Mouse (Mus musculus) retina, postnatal 1 day (tissue): ENCODE measurements around the gene P2rx1.

Experiments used
- DNase-seq: peaks from one replicate; pipeline ENCODE4 v3.0.0-alpha.2; 2012

P2rx1 gene

DNA sequence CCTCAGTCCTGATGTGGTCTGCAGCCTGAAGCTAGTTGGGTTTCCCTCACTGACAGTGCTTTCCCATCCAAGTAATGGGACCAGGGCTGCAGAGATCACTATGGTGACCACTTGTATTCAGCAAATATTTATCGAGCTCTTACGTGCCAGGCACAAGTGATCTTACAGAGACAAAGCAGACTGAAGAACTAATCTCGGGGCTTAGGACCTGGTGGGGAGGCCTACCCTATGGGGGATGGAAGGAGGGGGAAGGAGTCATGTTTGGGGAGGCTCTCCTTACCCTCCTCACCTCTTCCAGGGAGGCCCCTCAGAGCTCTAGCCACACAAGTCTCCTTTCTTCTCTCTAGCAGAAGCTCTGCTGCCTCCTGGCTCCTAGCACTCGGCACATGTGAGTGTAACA lies 24.9 kb downstream of the P2rx1 start:
- DNase-seq: no peak

DNA sequence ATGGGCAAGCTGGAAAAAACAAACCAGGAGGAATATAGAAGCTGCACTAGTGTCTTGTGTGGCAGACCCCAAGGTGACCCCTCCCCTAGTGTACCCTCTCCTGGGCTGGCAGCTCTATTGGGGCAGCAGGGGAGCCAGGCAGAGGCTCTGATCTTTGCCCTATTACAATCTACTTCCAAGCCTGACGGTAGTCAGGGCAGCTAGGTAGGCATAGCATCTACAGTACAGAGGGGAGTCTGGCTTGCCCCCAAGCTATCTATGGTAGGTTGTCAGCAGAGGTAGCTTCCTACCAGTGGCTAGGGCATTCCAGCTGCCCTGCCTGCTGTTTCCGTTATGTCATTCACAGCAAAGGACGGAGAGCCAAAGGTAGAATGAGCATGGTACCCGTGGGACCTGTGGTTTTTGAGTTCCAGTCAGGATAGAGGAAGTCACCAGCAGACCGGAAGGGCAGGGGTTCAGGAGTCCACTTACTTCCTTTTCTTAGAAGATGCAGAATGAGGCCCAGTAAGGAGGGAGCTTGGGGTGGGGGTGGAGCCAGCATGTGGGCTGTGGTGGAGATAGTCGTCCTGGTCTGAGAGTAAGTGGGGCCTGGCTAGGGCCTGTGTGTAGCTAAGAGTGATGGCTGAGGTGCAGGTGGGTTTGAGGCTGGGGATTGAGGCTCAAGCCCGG lies 25.5 kb downstream of the P2rx1 start:
- no peak for DNase-seq

DNA sequence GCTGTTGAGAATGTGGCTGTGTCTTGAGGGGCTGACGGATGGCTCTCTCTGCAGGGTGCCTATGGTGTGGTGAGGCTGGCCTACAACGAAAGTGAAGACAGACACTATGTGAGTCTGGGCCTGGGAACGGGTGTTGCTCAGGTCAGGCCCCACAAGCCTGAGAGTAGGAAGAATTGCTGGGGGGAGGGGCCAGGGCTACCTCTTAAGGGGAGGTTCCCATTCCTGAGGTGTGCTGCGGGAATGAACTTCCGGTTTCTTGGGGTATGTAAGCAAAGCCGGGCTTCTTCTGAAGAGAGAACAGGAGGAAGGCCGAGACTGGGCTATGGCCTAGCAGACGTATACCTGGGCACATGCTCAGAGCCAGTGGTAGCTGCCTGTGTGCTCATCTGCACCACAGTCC lies 28.1 kb downstream of the P2rx1 start:
- DNase-seq: no peak

DNA sequence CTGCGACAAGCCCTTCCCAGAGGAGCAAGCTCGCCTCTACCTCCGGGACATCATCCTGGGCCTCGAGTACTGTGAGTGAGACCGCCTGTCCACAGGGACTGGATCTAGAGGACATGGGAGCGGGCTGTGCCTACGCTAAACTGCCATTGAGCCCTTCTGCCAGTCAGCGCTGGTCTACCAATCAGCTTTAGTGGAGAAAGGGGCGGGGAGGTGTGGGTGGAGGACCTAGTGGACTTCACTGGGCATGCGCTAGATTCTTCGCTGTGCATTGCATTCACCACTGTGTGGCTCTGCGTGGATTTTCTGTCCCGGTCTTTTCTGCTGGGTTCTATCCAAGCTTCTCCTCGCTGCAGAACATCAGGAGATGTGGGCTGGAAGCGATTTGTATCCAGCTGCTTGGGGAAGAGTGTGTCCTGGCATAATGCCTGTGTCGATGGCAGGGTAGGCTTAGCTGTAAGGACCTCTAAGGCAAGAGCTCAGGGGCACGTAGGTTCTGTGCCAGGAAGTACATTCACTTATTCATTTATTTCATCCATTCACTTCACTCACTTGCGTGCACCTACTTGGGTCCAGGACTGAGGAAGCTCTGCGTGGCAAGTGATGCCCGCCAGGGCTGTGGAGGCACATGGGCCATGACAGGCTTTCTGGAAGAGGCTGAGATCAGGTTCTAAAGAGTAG lies 32.1 kb downstream of the P2rx1 start:
- peak; percentile 97 for DNase-seq

DNA sequence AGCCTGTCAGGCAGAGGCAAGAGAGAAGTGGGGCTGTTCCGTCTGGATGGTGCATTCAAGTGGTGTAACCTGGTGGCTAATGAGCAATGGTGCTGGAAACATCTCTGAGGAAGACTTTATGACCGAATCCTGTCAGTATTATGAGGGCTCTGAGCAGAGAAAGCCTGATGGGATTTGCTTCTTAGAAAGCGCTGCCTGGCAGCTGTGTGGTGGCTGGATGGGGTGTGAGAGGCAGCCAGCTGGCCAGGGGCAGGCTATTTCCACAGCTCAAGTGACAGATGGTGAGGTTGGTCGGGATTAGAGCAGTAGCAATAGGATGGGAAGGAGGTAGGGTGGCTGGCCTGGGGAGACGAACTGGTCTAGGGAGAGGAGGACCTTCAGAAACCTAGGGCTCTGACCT lies 32.6 kb downstream of the P2rx1 start:
- peak; percentile 91 for DNase-seq

DNA sequence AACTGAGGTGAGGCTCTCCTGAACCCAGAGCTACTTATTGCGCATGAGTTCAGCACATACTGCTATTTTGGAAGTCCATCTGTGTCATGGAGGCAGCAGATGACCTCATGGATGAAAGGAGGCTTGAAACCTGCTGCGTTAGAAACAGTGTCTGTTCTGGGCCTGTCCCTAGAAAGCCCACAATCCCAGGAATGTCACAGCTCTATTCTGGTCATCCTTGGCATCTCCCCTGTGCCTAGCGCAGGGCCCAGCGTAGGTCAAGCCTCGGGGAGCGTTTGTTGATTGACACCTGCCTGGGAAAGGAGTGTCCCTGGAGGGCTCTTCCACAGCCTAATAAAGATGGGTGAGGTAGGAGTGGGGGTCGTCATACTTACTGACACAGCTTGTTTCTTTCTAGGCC lies 37.2 kb downstream of the P2rx1 start:
- DNase-seq: no peak

DNA sequence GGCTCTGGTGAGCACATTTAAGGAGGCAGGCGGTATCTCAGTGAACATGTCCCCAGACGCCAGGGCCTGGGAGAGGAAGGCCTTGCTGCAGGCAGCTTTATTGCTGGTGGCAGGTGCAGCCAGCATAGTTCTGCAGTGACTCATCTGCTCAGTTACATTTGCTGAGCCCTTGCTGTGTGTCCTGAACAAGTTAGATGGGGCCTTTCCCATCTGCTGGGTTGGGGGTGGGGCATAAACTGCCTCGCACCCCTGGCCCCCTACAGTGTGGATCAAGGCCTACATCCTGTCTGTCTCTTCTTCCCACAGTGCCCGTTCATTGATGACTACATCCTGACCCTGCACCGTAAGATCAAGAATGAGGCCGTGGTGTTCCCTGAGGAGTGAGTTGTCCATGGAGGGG lies 38.0 kb downstream of the P2rx1 start:
- peak; percentile 64 for DNase-seq

DNA sequence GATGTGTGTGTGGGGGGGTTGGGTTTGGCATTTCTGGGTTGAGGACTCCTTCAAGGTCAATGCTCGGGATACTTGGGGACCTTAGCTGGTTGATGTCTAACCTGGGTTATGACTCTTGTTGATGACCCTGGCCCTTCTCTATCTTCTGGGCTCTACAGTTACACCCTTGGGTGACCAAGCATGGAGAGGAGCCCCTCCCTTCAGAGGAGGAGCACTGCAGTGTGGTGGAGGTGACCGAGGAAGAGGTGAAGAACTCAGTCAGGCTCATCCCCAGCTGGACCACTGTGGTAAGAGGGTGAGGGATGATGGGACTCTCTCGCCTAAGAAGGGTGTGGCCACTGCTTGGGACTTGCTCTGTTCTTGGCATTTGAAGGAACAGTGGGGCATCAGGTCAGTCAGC lies 38.8 kb downstream of the P2rx1 start:
- no peak for DNase-seq

DNA sequence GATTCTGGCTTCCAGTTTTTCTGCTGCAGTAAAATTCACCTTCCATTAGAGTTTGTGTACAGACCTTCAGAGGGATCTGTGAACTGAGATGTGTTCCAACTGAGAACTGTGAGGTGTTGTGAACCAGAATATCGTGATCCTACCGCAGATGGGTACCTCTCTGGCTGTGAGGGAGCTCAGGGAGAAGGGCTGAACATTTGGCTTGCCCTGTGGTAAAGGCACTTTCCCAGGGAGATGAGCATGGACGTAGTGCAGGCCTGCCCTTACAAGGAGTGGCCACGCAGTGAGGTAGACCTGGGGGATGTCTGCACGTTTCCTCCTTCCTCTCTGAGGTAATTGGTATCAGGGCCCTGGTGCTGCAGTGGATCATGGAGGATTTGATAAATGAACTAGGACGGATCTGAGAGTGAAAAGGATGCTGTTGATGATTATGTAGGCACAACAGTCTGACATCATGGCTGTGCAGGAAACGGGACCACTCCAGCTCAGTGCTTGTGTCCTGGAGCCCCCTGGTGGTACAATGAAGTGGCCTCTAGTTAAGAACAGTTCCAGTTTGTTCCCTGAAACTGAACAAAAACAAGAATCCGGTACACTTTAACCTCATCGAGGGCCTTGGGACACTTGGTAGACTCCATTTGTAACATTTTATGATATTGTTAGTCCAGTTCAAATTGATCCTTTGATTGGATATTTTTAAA lies 40.3 kb downstream of the P2rx1 start:
- DNase-seq: peak; percentile 84

DNA sequence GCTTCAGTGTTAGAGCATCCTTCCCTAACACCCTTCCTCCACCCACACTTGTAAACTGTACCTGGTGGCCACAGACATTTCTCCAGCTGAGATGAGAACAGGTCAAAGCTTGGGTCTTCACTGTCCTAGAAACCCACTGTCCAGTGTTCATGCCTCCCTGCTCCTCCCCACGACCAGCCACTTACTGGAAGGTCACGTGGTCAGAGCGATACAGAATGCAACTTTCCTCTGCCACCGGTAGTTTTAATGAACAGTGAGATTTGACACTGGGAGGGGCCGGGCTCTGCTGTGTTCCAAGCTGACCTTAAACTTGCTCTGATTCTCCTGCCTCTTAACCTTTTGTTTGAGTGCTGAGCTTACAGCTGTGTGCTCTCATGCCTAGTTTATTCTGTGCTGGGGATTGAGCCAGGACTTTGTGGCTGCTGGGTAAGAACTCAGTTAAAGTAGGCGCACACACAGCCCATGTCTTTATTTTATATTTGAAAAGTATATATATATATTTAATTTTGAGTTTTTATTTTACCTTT lies 45.4 kb downstream of the P2rx1 start:
- peak; percentile 18 for DNase-seq

DNA sequence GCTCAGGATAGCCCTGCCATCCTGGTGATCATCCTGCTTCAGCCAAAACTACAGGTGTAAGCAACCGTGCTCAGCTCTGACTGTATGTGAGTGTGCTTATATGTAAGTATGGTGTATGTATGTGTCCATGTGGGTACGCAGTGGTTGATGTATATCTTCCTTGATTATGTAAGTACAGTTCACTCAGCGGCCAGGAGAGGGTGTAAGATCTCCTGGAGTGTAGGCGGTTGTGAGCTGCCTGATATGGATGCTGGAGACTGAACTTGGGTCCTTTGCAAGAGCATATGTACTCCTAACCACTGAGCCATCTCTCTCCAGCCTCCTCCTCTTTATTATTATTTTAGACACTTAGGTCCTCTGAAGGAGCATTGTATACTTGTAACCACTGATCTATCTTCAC lies 45.9 kb downstream of the P2rx1 start:
- no peak for DNase-seq

DNA sequence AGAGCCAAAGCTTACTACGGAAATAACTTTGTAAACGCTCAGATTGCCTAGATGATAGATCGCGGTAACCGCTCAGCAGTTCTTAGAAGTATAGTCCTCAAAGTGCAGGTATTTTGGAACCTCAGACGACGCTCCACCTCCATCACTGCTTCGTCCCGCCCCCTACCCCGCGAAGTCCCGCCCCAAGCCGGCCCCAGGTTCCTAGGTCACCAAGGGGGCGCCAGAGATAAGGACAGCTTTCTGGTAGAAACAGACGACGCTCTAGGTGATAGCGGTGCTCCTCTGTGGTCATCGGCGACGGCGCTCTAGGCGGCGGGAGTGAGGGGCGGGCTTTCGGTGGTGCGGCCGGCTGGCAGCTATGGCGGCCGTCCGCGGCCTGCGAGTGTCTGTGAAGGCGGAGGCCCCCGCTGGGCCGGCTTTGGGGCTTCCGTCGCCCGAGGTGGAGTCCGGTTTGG lies 48.7 kb downstream of the P2rx1 start, which contains the start of gene Ncbp3:
Ncbp3 (plus strand) TSS at position 242 of the 455 bp plus-strand sequence.
- peak; percentile 98 for DNase-seq

DNA sequence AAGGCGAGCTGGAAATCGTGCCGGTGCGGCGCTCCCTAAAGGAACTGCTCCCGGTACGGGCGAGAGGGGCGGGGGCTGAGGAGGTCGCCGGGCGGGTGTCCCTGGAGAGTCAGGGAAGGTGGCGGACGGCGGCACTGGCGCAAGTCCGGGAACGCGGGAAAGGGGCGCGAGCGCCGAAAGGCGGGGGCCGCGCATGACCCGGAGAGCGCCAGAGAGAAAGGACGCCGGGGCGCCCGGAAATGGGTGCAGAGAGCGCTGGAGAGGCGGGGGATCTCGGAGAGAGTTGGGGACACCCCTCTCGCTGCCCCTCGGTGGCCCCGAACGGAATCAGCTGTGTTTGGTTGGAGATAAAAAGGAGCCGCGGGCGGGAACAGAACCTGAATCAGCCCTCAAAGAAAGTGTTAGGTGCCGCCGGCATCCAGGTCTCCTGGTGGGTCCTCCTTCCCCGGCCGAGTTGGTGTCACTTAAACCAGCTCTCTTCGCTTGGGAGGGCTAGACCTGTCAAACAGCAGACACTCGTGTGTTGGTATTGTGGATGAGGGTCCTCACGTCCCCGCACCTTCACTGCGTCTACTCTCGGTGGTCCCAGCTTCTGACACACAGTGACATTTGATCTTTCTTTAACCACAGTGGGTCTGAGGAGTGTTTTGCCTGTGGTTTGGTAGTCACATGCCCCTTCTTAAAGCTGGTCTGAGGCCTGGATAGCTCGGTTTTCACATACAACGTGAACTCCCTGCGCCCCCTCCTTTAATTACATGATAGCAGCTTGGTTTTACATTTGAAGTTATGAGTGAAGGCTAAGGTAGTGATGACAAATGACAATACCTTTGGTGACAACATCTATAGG lies 49.4 kb downstream of the P2rx1 start:
- DNase-seq: no peak

DNA sequence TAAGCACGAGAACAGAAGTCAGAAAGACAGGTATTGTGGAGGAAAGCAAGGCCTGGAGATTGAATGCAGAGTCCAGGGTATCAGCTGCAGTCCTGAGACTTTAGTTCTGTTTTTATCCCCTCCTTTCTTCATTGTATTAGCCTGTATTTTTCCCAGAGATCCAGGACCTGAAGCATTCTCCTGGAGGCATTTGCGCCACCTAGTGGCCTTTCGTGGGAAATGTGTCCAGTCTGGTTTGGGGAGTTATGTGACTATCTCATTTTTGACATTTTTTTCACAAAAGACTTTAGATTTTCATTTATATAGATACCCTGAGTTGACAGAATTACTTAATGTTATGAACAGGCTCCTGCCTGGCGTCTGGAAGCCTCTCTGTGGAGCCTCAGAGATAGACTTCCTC lies 50.4 kb downstream of the P2rx1 start:
- peak; percentile 86 for DNase-seq

DNA sequence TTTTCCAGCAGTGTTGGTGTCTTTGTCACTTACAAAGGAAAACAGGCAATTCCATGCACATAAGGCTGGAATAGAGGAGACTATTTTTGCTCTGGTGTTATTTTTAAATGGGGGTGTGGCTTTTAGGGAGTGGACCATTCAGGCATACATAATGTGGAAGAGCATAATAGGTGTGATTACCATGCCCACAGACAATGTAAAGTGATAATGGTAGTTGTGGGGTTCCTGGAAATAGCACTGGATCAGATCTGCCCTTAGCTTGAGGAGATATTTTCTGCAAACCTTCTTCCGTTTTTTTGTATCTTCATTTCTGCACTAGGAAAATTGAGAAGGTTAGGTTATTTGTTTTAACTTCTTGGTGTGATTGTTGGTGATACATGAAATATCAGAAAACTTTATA lies 53.9 kb downstream of the P2rx1 start:
- DNase-seq: no peak

DNA sequence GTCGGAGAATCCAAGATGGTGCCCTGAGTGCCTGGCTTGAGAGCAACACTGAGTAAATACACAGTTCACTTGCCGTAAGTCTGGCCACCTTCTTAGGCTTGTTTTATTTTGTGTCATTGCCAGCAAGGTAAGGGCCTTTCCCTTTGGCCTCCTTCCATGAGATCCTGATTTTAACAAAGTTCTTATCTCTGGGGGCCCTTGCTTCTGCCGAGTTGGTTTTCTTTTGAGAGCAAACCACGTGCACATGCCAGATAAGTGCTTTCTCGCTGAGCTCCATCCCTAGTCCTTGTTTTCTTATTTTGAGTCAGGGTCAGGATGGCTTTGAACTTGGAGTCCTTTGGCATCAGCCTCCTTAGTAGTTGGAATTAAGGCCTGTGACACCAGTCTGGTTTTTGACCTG lies 58.8 kb downstream of the P2rx1 start:
- DNase-seq: no peak

DNA sequence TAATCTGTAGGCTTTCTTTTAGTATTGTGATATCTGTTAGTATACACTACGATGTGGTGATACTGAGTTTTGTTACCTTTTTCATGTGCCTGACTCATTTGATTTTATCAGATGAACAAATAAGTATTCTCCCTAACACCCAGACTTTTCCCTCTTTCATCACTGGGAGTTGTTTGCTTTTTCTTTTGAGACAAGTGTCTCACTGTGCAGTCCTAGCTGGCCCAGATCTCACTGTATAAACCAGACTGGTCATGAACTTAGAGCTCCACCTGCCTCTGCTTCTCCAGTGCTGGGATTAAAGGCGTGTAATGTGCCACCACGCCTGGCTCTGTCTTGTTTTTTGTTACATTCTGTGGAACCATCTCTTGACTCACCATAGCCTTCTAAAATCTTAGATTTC lies 60.7 kb downstream of the P2rx1 start:
- DNase-seq: no peak

DNA sequence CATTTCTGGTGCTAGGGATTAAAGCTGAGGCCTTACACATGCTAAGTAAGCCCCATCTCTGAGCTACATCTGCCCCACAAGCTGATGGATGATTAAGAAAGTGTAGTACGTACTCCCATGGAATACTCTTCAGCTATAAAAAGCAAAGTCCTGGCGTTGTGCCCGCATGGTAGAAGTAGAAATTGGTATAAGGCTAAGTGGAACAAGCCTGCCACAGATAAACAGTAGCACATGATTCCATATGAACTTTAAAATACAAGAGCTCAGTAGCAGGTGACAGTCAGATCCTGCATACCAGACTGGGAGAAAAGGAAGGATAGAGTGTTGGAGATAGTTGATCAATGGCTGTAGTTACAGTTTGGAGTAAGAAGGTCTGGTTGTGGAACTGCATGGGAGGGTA lies 62.5 kb downstream of the P2rx1 start:
- no peak for DNase-seq
